Mouse (Mus musculus) limb, embryonic 12.5 days (tissue): ENCODE results near the gene S1pr1. TPM values are rescaled to one million over a fixed set of nuclear protein-coding genes. Genes with fewer than 3 reads are reported as not detected.

ENCODE experiments used
- ATAC-seq: fragments of 200-750 bp; cut with Nextera tagmentation; 2 replicates; pipeline ENCODE4 v1.8.0; 2017; ENCODE audit warnings: low read depth, moderate TSS enrichment; ENCODE audit not compliant: insufficient number of reproducible peaks, insufficient read depth, low FRiP score, low TSS enrichment
- H3K27ac ChIP-seq: fragments of 300-500 bp; sonication (generic); 2 replicates; pipeline ENCODE4 v1.5.1; 2016; ENCODE audit warnings: mild to moderate bottlenecking, moderate library complexity
- H3K27me3 ChIP-seq: fragments of 300-500 bp; sonication (generic); 2 replicates; pipeline ENCODE4 v1.6.1; 2016; ENCODE audit warnings: mild to moderate bottlenecking, moderate library complexity
- H3K36me3 ChIP-seq: fragments of 300-500 bp; sonication (generic); 2 replicates; pipeline ENCODE4 v1.6.1; 2016; ENCODE audit warnings: mild to moderate bottlenecking, moderate library complexity
- H3K4me1 ChIP-seq: fragments of 300-500 bp; sonication (generic); replicated peaks from 2 replicates; pipeline ENCODE4 v1.6.1; 2016
- H3K4me2 ChIP-seq: fragments of 300-500 bp; sonication (generic); 2 replicates; pipeline ENCODE4 v1.6.1; 2016; ENCODE audit warnings: mild to moderate bottlenecking, moderate library complexity
- H3K4me3 ChIP-seq: fragments of 300-500 bp; sonication (generic); replicated peaks from 2 replicates; pipeline ENCODE4 v1.5.1; 2016; ENCODE audit warnings: mild to moderate bottlenecking
- H3K9ac ChIP-seq: fragments of 300-500 bp; sonication (generic); replicated peaks from 2 replicates; pipeline ENCODE4 v1.6.1; 2016; ENCODE audit warnings: mild to moderate bottlenecking, moderate library complexity
- H3K9me3 ChIP-seq: fragments of 300-500 bp; sonication (generic); 2 replicates; pipeline ENCODE4 v1.6.1; 2016; ENCODE audit warnings: mild to moderate bottlenecking, moderate library complexity
- WGBS: fragments of 180-500 bp; shearing (Covaris S2); methylation state at CpG from one replicate; pipeline ENCODE4 v1.1.7; 2016; 5-methylcytosine and 5-hydroxymethylcytosine counted together
- polyA plus RNA-seq: library from polyadenylated mRNA; unstranded; fragments of >200 nt; fragmentation: Nextera tagmentation; extraction: Ambion mirVana; gene quantifications from 2 replicates; pipeline ENCODE4 v1.2.1, GENCODE M21; 2016

Gene S1pr1
- polyA plus RNA-seq, 1 experiment from 2014 or later = 17.0 TPM

- H3K36me3 ChIP-seq = no peaks in the 10 kb centered on the region
- 75% methylated on average over 9 of the region's 9 CpGs for WGBS
These were observed 41.8 kb downstream of the S1pr1 start for GRCm38 (mm10) chr3:115672965-115673662.

DNA sequence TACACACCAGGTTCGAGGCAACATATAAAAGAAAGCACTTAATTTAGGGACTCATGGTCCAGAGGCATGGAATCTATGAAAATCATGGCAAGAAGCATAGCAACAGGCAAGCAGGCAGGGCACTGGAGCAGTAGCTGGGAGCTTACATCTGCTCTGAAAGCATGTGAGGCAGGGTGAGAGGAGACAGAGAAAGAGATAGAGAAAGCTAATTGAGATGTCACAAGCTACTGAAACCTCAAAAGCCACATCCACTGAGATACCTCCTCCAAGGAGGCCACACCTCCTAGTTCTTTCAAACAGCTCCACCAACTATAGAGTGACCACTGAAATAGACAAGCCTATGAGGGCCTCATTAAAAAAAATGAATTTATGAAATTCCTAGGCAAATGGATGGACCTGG lies 45.6 kb downstream of the S1pr1 start:
- WGBS = 76% methylated on average over 1 of the region's 1 CpGs
- no peak overlapping the region for H3K4me2 ChIP-seq
- H3K4me3 ChIP-seq = no peak overlapping the region
- H3K27ac ChIP-seq = no peak overlapping the region
- no peaks in the 10 kb centered on the region for H3K27me3 ChIP-seq
- ATAC-seq = no peak
- H3K9me3 ChIP-seq = no peaks in the 10 kb centered on the region
- no peak overlapping the region for H3K9ac ChIP-seq
- H3K4me1 ChIP-seq = no peaks in the 10 kb centered on the region
- no peaks in the 10 kb centered on the region for H3K36me3 ChIP-seq

More at GRCm38 (mm10) chr3:115672965-115673662, 41.8 kb downstream of the S1pr1 start:
- Histone ChIP-seq H3K9me3 (no peaks in the 10 kb centered on the region), H3K4me3 (no peak overlapping the region), H3K4me2 (no peak overlapping the region), H3K27ac (no peak overlapping the region), H3K4me1 (no peaks in the 10 kb centered on the region), H3K27me3 (no peaks in the 10 kb centered on the region), H3K9ac (no peak overlapping the region)
- ATAC-seq = no peak

DNA sequence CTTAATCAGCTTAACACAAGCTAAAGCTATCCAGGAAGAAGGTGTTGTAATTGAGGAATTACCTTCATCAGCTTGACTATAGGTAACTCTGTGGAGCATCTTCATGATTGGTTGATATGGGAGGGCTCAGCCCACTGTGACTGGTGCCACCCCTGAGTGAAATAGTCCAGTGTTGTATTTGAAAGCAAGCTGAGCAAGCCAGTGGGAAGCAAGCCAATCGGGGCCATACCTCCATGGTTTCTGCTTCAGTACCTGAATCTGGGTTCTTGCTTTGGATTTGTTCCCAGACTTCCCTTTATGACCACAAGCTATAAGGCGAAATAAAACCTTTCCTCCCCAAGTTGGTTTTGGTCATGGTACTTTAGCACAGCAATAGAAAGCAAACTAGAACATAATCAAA lies 47.7 kb downstream of the S1pr1 start:
- 75% methylated on average over 2 of the region's 2 CpGs for WGBS
- no peak overlapping the region for H3K4me2 ChIP-seq
- H3K4me3 ChIP-seq = no peak overlapping the region
- H3K27ac ChIP-seq = no peak overlapping the region
- no peak overlapping the region for H3K9ac ChIP-seq
- H3K27me3 ChIP-seq = no peaks in the 10 kb centered on the region
- H3K36me3 ChIP-seq = no peaks in the 10 kb centered on the region
- ATAC-seq = no peak
- 0 out of 2 replicates have a peak, but pooled peaks cover 3% of the 10 kb centered on the region for H3K4me1 ChIP-seq
- no peaks in the 10 kb centered on the region for H3K9me3 ChIP-seq

DNA sequence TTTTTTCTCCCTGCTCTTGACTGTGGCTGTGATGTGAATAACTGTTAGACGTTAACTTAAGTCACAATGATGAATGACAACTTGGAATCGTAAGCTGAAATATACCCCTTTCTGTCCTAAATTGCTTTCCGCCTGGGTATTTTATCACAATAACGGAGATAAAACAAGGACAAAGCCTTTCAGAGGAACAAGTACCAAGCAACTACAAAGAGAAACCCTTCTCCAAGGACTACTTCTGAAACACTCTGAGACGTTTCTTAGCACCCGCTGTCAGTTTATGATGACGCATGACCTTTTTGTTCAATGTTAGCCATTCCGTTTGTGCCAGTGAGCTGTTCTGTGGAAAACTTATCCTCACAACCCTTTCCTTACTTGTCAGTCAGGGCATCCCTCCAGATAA lies 48.3 kb downstream of the S1pr1 start:
- no peak for ATAC-seq
- no peak overlapping the region for H3K27ac ChIP-seq

DNA sequence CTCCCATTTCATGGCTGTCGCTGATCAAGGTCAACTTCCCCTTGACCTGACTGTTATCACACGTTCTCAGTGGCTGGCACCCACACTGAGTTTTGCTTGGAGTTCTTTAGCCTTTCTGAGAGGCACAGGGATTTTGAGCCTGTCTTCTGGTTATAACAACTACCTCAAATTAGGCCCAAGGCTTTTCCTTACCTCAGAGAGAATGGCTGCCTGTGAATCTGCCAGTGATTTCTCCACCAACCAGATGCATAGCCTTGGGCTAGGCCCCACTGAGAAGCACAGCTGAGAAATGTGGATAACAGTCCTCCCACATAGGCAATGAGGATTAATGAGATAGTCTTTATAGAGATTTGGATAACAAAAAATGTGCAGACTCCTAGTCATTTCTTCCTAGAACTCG lies 50.4 kb downstream of the S1pr1 start:
- H3K4me1 ChIP-seq = peaks cover 3% of the 10 kb centered on the region; the same call in 1 of the 2 replicates
- H3K36me3 ChIP-seq = no peaks in the 10 kb centered on the region
- H3K9me3 ChIP-seq = no peaks in the 10 kb centered on the region
- H3K9ac ChIP-seq = no peak overlapping the region
- no peak overlapping the region for H3K4me2 ChIP-seq
- ATAC-seq = no peak
- 53% methylated on average over 3 of the region's 3 CpGs for WGBS
- no peak overlapping the region for H3K27ac ChIP-seq
- H3K4me3 ChIP-seq = no peak overlapping the region
- H3K27me3 ChIP-seq = no peaks in the 10 kb centered on the region

More for the DNA sequence above, 48.3 kb downstream of the S1pr1 start:
- H3K4me1 ChIP-seq = 0 out of 2 replicates have a peak, but pooled peaks cover 3% of the 10 kb centered on the region
- no peak overlapping the region for H3K4me2 ChIP-seq
- 60% methylated on average over 8 of the region's 8 CpGs for WGBS
- H3K9ac ChIP-seq = no peak overlapping the region
- no peaks in the 10 kb centered on the region for H3K27me3 ChIP-seq
- no peaks in the 10 kb centered on the region for H3K9me3 ChIP-seq
- H3K36me3 ChIP-seq = no peaks in the 10 kb centered on the region
- H3K4me3 ChIP-seq = no peak overlapping the region

- 42% methylated on average over 9 of the region's 9 CpGs for WGBS
- H3K4me2 ChIP-seq = no peak overlapping the region
- no peaks in the 10 kb centered on the region for H3K36me3 ChIP-seq
- peaks cover 3% of the 10 kb centered on the region; the same call in 1 of the 2 replicates for H3K4me1 ChIP-seq
- H3K9me3 ChIP-seq = no peaks in the 10 kb centered on the region
- H3K4me3 ChIP-seq = no peak overlapping the region
- ATAC-seq = peak; percentile 61
- H3K9ac ChIP-seq = no peak overlapping the region
- H3K27ac ChIP-seq = no peak overlapping the region
- H3K27me3 ChIP-seq = no peaks in the 10 kb centered on the region
These were observed 54.0 kb downstream of the S1pr1 start for GRCm38 (mm10) chr3:115660701-115661460.

Other genes starting within 250 kb of the S1pr1 start
- gene Dph5, start 172.8 kb upstream of the S1pr1 start, polyA plus RNA-seq = 25.7 and 25.8 TPM in 2 replicates